Mouse (Mus musculus) CD8-positive naive resting alpha-beta T cell, adult 2 months (primary cell): ENCODE measurements around the gene Mettl1.

Experiments used
- DNase-seq, 2 experiments: peaks; one replicate each; pipeline ENCODE4 v3.0.0; 2022; ENCODE audit warnings: low read depth in 2 of 2, low spot score in 2 of 2

Mettl1 gene

DNA sequence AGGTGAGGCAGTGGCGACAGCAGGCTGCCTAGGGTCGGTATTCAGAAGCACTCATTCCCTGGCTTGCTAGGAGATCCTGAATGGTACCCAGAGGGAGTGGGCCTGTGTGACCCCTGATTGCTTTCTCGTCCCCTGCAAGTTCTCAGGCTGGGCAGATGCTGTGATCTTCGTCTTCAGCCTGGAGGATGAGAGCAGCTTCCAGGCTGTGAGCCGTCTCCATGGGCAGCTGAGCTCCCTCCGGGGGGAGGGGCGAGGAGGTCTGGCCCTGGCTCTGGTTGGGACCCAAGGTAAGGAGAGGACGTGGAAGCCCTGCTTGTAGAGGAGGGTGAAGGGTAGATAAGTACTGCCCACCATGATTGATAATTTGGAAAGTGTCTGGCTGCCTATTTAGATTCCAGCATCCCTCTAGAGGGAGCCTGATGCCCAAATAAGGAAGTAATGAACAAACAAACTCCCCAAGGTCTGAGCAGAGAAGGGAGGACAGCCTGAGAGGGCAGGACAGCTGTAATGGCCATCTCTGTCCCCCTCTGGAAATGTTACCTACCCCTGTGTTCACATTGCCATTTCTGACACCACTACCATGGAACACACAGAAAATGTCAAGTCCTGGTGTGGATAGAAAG lies 42.2 kb downstream of the Mettl1 start:
- DNase-seq = no peak

DNA sequence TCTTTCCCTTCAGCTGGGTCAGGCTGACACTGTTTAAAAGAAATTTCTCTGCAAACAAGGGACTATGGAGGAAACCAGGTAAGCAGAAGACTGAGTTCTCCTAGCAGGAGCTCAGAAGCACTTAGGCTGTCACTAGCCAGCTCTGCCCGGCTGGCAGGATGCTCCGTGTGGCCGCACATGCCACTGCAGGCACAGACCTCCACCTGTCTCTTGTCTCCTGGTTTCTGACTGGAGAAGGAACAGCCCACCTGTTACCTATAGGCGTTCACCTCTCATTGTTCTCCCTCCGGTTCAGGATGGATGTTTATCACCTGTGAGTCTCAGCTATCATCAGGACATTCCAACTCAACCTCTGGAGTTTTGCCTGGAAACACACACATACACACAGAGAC lies 42.7 kb downstream of the Mettl1 start:
- DNase-seq = no peak

DNA sequence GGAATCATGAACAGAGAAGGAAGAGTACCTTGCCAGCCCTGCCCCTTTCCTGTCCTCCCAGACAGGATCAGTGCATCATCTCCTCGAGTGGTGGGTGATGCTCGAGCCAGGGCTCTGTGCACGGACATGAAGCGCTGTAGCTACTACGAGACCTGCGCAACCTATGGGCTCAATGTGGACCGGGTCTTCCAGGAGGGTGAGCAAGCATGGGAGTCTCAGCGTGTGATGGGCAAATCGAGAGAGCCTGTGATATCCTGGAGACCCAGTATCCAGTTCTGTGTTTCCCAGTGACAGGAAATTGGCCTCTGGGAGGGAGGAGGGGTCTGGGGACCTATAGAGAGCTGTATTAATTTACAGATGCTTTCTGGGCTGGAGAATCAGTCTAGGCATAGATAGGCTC lies 43.8 kb downstream of the Mettl1 start:
- DNase-seq = no peak

DNA sequence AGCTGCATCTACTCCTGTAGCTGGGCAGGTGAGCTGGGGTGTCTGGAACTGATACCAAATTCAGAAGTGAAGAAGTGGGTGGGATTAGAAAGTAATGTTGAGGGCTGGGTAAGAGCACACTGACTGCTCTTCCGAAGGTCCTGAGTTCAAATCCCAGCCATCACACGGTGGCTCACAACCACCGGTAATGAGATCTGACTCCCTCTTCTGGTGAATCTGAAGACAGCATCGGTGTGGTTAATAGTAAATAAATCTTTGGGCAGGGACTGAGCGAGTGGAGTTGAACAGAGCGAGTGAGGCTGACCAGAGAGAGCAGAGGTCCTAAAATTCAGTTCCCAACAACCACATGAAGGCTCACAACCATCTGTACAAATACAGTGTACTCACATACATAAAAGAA lies 44.4 kb downstream of the Mettl1 start:
- no peak for DNase-seq

DNA sequence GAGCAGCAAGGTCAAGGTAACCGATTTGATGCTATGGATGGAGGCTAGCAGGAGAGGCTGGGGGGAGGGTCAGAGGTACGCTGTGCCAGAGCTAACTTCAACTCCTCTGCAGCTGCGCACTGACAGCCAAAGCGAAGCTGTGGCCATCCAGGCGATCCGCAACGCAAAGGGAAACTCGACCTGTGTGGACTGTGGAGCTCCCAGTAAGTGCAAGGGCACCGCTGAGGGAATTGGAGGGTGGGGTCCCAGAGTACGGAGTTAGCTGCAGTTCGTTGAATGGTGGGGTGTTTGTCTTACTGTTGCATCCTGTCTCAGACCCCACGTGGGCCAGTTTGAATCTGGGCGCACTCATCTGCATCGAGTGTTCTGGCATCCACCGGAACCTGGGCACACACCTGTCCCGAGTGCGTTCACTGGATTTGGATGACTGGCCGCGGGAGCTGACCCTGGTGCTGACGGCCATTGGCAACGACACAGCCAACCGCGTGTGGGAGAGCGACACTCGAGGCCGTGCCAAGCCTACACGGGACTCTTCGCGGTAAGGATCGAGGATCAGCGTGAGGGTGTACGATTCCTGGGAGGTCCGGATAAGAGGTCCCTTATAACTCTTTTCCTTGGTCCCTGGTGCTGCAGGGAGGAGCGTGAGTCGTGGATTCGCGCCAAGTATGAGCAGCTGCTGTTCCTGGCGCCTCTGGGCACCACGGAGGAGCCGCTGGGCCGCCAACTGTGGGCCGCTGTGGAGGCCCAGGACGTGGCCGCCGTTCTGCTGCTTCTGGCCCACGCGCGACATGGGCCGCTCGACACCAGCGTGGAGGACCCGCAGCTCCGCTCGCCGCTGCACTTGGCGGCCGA lies 49.6 kb downstream of the Mettl1 start:
- no peak for DNase-seq

DNA sequence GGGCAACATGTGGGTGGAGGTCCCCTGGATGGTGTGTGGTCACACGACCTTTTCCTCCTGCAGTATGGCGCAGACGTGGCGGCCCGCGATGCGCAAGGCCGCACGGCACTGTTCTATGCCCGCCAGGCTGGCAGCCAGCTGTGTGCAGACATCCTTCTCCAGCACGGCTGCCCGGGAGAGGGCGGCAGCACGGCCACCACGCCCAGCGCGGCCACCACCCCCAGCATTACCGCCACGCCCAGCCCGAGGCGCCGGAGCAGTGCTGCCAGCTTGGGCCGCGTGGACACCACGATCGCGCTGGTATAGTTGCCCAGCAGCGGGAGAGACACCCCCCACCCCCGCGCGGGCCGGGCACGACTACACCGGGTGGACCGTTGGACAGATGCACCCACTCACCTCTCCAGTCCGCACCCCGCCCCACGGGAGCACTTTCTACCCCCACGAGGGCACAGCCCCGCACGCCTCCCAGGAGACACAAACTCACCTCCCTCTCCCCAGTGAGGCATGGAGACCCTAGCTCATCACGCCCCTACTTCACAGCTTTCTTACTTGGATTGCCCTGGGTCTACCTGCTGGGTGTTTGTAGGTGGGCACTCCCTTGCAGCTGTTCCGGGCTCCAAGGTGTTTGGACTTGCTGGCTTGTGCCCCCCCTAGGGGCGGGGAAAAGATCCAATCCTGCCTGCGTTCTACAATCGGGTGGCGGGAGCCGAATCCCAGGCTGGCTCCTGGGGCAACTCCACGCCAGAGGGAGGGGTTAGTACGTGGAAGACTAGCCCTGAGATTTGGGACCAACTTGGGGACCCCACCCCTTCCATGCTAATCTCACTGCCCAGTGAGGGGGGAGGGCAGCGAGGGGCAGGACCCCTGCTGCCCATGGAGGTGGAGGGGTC lies 50.5 kb downstream of the Mettl1 start:
- no peak for DNase-seq

DNA sequence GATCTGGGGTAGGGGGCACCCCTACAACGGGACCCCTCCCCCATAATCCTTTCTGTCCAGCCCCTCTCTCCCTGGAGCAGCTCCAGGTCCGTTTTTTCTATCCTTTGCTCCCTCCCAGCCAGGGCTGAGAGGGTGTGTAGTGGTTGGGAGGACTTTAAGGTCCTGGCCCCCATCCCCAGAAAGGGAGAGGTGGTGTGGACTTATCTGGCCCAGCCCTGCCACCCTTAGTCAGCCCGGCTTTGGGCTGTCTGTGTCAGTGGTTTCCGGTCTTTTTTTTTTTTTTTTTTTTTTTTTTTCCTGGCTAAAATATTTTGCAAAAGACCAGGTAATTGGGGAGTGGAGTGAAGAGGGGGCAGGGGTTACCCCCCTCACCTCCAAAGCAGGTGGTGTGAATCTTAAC lies 51.5 kb downstream of the Mettl1 start:
- DNase-seq = no peak

DNA sequence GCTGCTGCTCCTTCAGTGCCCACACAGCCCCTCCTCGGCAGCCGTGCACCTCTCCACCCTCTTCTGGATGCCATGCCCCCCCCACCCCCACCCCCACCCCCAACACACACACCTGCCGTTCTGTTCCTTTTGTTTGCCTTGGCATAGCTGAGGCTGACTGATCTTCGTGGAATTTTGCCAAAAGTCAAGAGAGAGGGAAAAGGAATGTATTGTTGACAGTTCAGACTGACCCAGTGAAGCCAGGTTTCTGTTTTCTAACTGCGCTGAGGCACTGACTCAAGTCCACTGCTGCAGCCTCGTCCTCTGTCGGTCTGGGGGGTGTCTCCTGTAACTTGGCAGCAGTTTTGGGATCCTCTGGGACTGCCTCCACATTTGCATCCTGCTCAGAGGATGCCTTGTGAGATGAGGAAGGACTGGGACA lies 53.2 kb downstream of the Mettl1 start:
- no peak for DNase-seq
